Mouse (Mus musculus) limb, embryonic 13.5 days (tissue): Measurements from ENCODE around the gene Asf1a. TPM values are rescaled to one million over a fixed set of nuclear protein-coding genes. Genes with fewer than 3 reads are reported as not detected.

ENCODE experiments used
- polyA plus RNA-seq: library from polyadenylated mRNA; unstranded; fragments of >200 nt; fragmentation: Nextera tagmentation; extraction: Ambion mirVana; gene quantifications from 2 replicates; pipeline ENCODE4 v1.2.1, GENCODE M21; 2015

The Asf1a gene
- polyA plus RNA-seq, 1 experiment from 2014 or later: 127 TPM

Other genes starting within 250 kb of the Asf1a start
- 7.6 and 8.5 TPM in 2 replicates for gene Cep85l, start 216.8 kb upstream of the Asf1a start, polyA plus RNA-seq
- gene Mcm9, start 33.7 kb downstream of the Asf1a start, polyA plus RNA-seq: 12.6 and 13.1 TPM in 2 replicates
- 6.9 and 8.4 TPM in 2 replicates for gene Fam184a, start 154.4 kb downstream of the Asf1a start, polyA plus RNA-seq